Mouse (Mus musculus) lung, postnatal 0 days (tissue): Measurements from ENCODE around the gene Samd1. TPM values are rescaled to one million over a fixed set of nuclear protein-coding genes. Genes with fewer than 3 reads are reported as not detected.
"Not testable (repeated sequence)": the region's sequence is repeated elsewhere in the genome, so short reads cannot be mapped to it uniquely, and the experiment has no call there.

Source experiments
- ATAC-seq: fragments of 200-750 bp; cut with Nextera tagmentation; 2 replicates; pipeline ENCODE4 v1.8.0; 2017; ENCODE audit warnings: moderate library complexity
- DNase-seq: peaks from one replicate; pipeline ENCODE4 v3.0.0-alpha.2; 2016; ENCODE audit warnings: low spot score
- H3K27ac ChIP-seq: fragments of 300-500 bp; sonication (generic); 2 replicates; pipeline ENCODE4 v1.5.1; 2014; ENCODE audit warnings: antibody characterized with exemption, mild to moderate bottlenecking, low read length, mixed read lengths
- H3K27me3 ChIP-seq: fragments of 300-500 bp; sonication (generic); replicated peaks from 2 replicates; pipeline ENCODE4 v1.6.1; 2014; ENCODE audit warnings: low read length, mixed read lengths; ENCODE audit not compliant: insufficient read depth
- H3K36me3 ChIP-seq: fragments of 300-500 bp; sonication (generic); 2 replicates; pipeline ENCODE4 v1.6.1; 2014; ENCODE audit warnings: low read length, mixed read lengths; ENCODE audit not compliant: insufficient read depth
- H3K4me1 ChIP-seq: fragments of 300-500 bp; sonication (generic); 2 replicates; pipeline ENCODE4 v1.6.1; 2014; ENCODE audit warnings: antibody characterized with exemption, low read depth, low read length, mixed read lengths; ENCODE audit not compliant: insufficient read depth
- H3K4me2 ChIP-seq: fragments of 300-500 bp; sonication (generic); replicated peaks from 2 replicates; pipeline ENCODE4 v1.6.1; 2014; ENCODE audit warnings: low read depth, mild to moderate bottlenecking, low read length, moderate library complexity, mixed read lengths
- H3K4me3 ChIP-seq: fragments of 300-500 bp; sonication (generic); 2 replicates; pipeline ENCODE4 v1.5.1; 2014; ENCODE audit warnings: low read depth, low read length
- H3K9ac ChIP-seq: fragments of 300-500 bp; sonication (generic); replicated peaks from 2 replicates; pipeline ENCODE4 v1.6.1; 2014; ENCODE audit warnings: low read depth, mild to moderate bottlenecking
- H3K9me3 ChIP-seq: fragments of 300-500 bp; sonication (generic); 2 replicates; pipeline ENCODE4 v1.6.1; 2016; ENCODE audit warnings: low read length, mixed read lengths
- CTCF ChIP-seq: IDR thresholded peaks from 2 replicates; pipeline ENCODE4 v1.5.1; 2016; ENCODE audit warnings: antibody characterized with exemption, mild to moderate bottlenecking
- EP300 ChIP-seq: IDR thresholded peaks from 2 replicates; pipeline ENCODE4 v1.6.1; 2016; ENCODE audit warnings: antibody characterized with exemption, mild to moderate bottlenecking, control low read depth
- WGBS: fragments of 180-500 bp; shearing (Covaris S2); extraction: QIAGEN DNeasy Blood & Tissue Kit; methylation state at CpG from one replicate; pipeline ENCODE4 v1.1.7; 2014; 5-methylcytosine and 5-hydroxymethylcytosine counted together
- polyA plus RNA-seq: library from polyadenylated mRNA; unstranded; fragments of >200 nt; fragmentation: Nextera tagmentation; extraction: Ambion mirVana; gene quantifications from 2 replicates; pipeline ENCODE4 v1.2.1, GENCODE M21; 2015

The Samd1 gene
- polyA plus RNA-seq, 1 experiment from 2014 or later = 5.6 TPM

DNA sequence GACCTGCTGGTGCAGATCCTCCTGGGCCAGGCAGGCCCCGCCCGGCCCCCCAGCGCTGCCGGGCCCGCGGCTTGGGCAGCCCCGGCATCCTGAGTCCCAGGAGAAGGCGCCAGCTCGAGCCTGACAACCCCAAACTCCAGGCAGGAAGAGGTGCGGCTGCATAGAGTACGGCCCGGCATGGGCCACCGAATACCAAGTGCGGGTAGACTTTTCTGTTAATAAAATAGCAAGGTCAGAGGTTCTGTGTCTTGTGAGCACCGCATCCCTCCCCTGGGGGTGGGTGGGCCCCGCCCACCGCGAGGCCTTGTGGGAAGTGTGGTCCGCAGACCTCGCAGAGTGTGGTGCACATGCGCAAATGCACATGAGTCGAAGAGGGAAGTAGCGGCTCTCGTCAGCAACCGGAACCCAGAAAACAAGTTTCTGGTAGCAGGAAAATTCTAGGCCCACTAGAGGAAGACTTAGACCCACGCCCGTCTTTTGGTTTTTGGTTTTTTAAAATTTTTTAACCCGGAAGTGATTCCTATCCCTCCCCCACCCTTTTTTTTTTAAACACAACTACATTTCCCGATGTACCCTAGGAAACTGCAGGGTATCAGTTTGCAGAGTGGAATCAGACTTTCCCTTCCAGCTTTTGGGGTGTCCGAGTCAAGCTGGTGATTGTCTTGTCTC lies 7.2 kb downstream of the Samd1 start:
- peak; percentile 91 for ATAC-seq
- TF ChIP-seq EP300 (peak; percentile 57), CTCF (no peak)
- no peaks in the 10 kb centered on the region for H3K27me3 ChIP-seq
- DNase-seq = peak; percentile 97
- under 1% methylated on average over 30 of the region's 30 CpGs for WGBS
- H3K4me3 ChIP-seq = peak overlapping the region; percentile 47
- 0 out of 2 replicates have a peak, but pooled peaks cover 5% of the 10 kb centered on the region for H3K36me3 ChIP-seq
- no peaks in the 10 kb centered on the region for H3K9me3 ChIP-seq
- peak overlapping the region; percentile 88 for H3K27ac ChIP-seq
- H3K4me1 ChIP-seq = peaks cover 12% of the 10 kb centered on the region
- peak overlapping the region; percentile 55 for H3K9ac ChIP-seq
- peak overlapping the region; percentile 82 for H3K4me2 ChIP-seq

DNA sequence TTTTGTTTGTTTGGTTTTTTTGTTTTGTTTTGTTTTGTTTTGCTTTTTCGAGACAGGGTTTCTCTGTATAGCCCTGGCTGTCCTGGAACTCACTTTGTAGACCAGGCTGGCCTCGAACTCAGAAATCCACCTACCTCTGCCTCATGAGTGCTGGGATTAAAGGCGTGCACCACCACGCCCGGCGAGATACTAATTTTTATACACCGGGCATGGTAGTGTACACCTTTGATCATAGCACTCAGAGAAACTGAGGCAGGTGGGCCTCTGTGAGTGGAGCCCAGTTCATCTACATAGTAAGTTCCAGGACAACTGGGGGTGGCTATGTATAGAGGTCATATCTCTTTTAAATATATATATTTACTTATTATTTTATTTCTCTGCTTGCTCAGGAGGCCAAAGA lies 8.0 kb downstream of the Samd1 start:
- WGBS = 87% methylated on average over 7 of the region's 7 CpGs
- not testable (repeated sequence) for H3K27me3 ChIP-seq, H3K27ac ChIP-seq, H3K36me3 ChIP-seq, ATAC-seq, H3K4me3 ChIP-seq, DNase-seq, H3K9ac ChIP-seq, H3K4me2 ChIP-seq, H3K9me3 ChIP-seq
- H3K4me1 ChIP-seq = peaks cover 12% of the 10 kb centered on the region

DNA sequence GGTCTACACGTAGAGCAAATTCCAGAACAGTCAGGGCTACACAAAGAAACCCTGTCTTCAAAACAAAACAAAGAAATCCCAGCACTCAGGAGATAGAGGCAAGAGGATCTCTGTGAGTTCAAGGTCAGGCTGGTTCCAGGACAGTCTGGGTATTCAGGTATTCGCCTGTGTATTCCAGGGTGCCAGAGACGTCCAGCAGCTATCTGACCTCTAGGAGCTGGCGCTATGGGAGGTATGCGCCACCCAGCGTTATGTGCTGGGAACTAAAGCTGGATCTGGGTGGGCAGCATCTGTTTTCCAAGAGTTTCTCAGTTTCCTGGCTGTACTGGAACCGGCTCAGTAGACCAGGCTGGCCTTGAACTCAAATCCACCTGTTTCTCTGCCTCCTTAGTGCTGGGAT lies 10.9 kb downstream of the Samd1 start:
- TF ChIP-seq CTCF (peak; percentile 71), EP300 (no peak)
- ATAC-seq (no peak), DNase-seq (peak; percentile 29)
- 37% methylated on average over 7 of the region's 7 CpGs for WGBS
- H3K9ac ChIP-seq = no peak overlapping the region
- H3K36me3 ChIP-seq = no peaks in the 10 kb centered on the region
- H3K9me3 ChIP-seq = no peaks in the 10 kb centered on the region
- H3K4me3 ChIP-seq = no peak overlapping the region
- no peak overlapping the region for H3K4me2 ChIP-seq
- peaks cover 25% of the 10 kb centered on the region for H3K27me3 ChIP-seq
- peaks cover 19% of the 10 kb centered on the region for H3K4me1 ChIP-seq
- no peak overlapping the region for H3K27ac ChIP-seq

DNA sequence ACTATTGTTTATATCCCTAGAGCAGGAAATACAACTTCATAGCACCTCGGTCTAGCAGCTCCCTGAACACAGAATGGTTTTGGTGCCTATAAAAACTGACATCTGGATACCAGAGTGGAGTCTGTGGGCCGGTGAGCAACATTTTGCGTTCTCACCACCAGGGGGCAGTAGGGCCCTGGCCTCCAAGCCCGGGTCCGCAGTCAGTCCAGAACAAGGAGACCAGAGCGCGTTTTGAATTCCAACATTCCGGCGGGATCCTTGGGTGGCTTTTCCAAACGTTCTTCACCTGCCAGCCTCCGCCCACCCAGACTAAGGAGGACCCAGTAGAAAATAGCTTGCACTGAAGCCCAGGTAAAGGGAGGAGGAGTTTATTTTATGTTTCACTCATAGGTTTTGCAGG lies 12.4 kb downstream of the Samd1 start:
- peak; percentile 90 for DNase-seq
- Histone ChIP-seq H3K9me3 (no peaks in the 10 kb centered on the region), H3K4me1 (peaks cover 14% of the 10 kb centered on the region), H3K9ac (no peak overlapping the region), H3K4me3 (0 out of 2 replicates have a peak overlapping the region, but pooled peaks have one; percentile 6), H3K4me2 (peak overlapping the region; percentile 90), H3K27me3 (peaks cover 27% of the 10 kb centered on the region), H3K36me3 (no peaks in the 10 kb centered on the region), H3K27ac (no peak overlapping the region)
- ATAC-seq = peak; percentile 38
- WGBS = under 1% methylated on average over 11 of the region's 11 CpGs
- peak; percentile 96 for TF ChIP-seq CTCF
- TF ChIP-seq EP300 = peak; percentile 56

DNA sequence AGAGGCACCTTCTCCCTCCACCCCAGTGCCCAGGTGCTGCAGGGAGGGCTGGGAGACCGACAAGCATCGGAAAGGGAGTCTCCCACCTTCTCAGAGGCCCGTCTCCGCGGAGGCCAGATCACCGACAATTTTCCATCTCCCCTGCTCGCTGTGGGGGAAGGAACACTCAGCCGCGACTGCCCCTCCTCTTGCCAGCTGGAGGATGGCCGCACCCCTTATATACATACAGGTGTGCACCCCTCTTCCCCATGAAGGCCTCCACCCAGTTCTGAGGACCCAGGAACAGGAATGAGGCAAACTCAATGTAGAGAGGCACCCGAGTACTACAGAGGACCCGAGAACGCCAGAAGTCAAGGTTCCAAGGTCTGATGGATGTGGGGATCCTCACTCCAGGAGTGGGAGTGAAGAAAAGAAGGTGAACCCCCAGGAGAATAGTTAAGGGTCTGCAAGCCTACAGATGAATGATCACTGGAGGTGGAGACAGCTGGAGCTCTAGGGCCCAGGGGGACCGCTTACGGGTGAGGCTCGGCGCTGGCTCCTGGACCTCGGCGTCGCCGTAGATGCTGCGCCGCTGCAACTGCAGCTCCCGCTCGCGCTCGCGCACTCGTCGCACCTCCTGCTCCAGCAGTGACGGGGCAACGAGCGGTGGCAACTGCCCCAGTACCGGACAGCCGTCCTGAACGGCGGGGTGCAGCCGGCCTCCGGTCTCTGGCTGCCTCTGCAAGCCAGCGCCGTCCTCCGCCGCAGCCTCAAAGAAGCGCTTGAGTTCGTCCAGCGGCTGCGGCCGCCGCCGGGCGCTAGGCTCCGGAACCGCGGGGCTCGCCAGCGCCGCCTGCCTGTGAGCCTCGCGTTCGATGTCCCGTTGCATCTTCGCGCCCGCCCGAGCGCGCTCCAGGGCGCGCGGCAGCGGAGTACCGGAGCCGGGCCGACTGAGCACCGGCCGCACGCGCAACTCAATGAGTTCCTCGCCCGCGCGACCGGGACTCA lies 13.4 kb downstream of the Samd1 start:
- TF ChIP-seq EP300 = no peak
- peak; percentile 78 for TF ChIP-seq CTCF
- ATAC-seq (peak; percentile 58), DNase-seq (peak; percentile 72)
- H3K4me3 ChIP-seq = peak overlapping the region; percentile 47
- peak overlapping the region; percentile 90 for H3K4me2 ChIP-seq
- H3K9ac ChIP-seq = 0 out of 2 replicates have a peak overlapping the region, but pooled peaks have one; percentile 5
- WGBS = 2% methylated on average over 59 of the region's 83 CpGs
- H3K27ac ChIP-seq = peak overlapping the region; percentile 59; the same call in 1 of the 2 replicates
- no peaks in the 10 kb centered on the region for H3K9me3 ChIP-seq
- peaks cover 27% of the 10 kb centered on the region for H3K27me3 ChIP-seq
- peaks cover 10% of the 10 kb centered on the region for H3K4me1 ChIP-seq
- H3K36me3 ChIP-seq = no peaks in the 10 kb centered on the region
